Mouse (Mus musculus) embryonic stem cell, embryonic (primary cell): ENCODE measurements at regions not wholly inside any gene's neighbourhood (a gene's known extent, or its start where the extent isn't known, plus 50 kb on each side); places are given as distances from the start of the nearest gene placed in this dataset.

Experiments used
- CTCF ChIA-PET, 4 experiments: fragments of 300-600 bp in 2 of 4; fragments of 350-600 bp in 2 of 4; sonication (Branson Sonifier 250); formaldehyde crosslinking; loops; one replicate each; lab custom pipeline; 2022; ENCODE audit warnings: inconsistent platforms in 2 of 4; lab: Charles Lee
- POLR2A ChIA-PET, 4 experiments: fragments of 300-600 bp in 2 of 4; fragments of 350-600 bp in 2 of 4; sonication (Branson Sonifier 250); formaldehyde crosslinking; loops; one replicate each; lab custom pipeline; 2022; ENCODE audit warnings: antibody characterized with exemption in 4 of 4, inconsistent platforms in 1 of 4; lab: Charles Lee

GRCm38 (mm10) chr9:116384176-116385076, 209.3 kb upstream of the Tgfbr2 start:
- ChIA-PET CTCF (interaction anchor here (0.6 to 1.5 kb wide), 13 partner anchors 17 to 528 kb away, joined by 3 to 5 read pairs (median 3); no protein-coding TSS in a partner anchor), POLR2A (interaction anchor here in 3 of 4 experiments (0.5 to 0.7 kb wide), 4 partner anchors 22 to 446 kb away, joined by 3 to 4 read pairs (median 3); no protein-coding TSS in a partner anchor)

DNA sequence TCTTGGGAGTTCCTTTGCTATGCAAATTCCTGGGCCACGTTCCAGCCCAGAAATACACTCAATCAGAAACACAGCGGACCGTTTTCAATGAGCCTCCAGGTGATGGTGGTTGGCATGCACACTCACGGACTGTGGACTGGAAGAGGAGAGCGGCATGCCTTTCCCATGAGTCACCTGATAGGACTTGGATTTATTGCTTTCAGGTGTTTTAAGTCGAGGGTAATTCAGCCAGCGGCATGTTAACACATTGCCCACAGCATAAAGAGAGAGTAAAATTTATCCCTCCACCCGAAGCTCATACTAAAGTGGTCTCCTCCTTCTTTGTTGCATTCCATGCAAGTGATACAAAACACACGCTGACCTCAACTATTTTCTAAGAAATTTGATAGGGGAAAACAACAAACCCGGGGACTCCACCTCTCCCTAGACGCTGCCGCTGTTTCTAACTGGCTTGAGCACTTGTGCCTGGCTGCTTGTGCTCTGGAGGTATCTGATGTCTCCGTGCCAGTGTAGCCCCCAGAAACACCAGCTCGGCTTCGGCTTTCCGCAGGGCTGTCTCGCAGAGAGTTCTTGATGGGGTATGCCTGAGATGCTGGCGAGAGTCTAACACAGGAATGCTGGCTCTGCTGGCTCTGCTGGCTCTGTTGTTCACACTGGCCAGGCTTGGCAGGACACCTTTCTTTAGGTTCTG, 208.4 kb upstream of the Tgfbr2 start:
- POLR2A ChIA-PET = interaction anchor here in 3 of 4 experiments (0.5 to 1.4 kb wide), 4 partner anchors 19 to 445 kb away, joined by 3 read pairs; no protein-coding TSS in a partner anchor

GRCm38 (mm10) chr9:116377706-116378105, 202.5 kb upstream of the Tgfbr2 start:
- CTCF ChIA-PET = no interaction called here
- POLR2A ChIA-PET = no interaction called here

More for the DNA sequence above, 208.4 kb upstream of the Tgfbr2 start:
- CTCF ChIA-PET = interaction anchor here in 2 of 4 experiments (0.6 to 1.5 kb wide), 7 partner anchors 18 to 311 kb away, joined by 3 to 19 read pairs (median 3); no protein-coding TSS in a partner anchor

DNA sequence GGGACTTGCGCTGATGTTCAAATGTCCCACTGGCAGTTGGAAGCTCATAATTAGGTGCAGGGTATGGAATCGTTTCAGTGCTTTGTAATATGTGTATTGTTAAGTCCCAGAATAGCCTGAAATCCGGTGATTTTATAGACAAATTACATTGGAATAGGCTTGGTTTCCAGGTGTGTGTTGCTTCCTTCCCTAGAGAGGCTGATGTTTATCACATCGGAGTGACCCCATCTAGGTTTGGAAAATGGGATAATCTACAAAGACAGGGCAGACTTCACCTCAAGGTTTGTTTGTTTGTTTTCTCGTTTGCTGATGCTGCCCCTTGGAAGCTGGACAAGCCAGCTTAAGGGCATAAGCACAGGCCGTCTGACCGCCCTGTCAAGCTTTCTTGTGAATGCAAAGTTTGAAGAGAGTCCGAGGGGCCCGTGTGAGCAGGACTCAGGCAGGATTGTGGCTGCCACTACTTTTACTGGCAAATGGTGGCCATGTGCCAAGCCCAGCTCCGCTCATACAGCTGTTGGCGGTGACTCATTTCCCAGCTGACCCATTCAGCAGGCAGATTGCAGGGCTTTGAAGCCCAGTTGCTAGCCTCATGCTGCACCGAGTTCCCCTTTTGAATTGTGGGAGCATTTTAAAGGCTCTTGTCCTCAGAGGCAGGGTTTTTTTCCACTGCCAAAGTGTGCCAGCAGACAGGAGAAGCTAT, 200.6 kb upstream of the Tgfbr2 start:
- ChIA-PET CTCF (no interaction called here), POLR2A (no interaction called here)

DNA sequence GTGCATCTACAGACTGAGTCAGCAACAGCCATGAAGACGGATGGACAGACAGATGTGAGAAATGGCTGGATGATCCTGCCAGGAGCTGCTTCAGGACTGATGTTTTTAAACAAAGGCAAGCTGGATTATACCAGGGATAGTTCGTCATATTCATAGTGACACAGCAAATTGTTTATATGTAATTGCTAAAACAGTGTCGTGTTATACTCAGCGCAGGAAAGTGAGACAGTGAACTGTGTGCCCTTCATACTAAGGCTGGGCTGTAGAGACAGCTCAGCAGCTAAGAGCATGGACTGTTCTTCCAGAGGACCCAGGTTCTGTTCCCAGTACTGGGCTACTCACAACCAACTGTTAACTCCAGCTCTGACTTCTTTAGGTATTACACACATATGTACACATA, 199.2 kb upstream of the Tgfbr2 start:
- CTCF ChIA-PET = no interaction called here
- POLR2A ChIA-PET = no interaction called here

DNA sequence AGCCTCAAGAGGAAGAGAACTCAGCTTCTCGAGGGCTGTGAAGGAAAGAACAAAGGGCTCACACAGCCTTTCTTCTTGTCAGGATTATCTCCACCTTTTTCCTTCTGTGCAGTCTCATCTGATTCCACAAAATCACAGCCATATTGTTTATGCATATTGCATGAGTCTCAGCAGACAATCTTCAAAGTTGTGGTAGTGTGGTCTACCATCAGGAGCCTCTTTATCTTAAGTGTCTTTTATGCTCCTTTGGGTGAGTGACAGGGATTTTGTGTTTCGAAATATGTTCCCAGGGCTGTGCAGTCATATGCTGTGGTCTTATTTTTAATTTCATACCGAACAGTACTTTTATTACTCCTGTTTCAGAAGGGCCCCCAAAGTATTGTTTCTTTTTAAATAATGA, 198.2 kb upstream of the Tgfbr2 start:
- CTCF ChIA-PET = no interaction called here

GRCm38 (mm10) chr9:116369059-116369718, 194.0 kb upstream of the Tgfbr2 start:
- POLR2A ChIA-PET = no interaction called here

More for the DNA sequence above, 198.2 kb upstream of the Tgfbr2 start:
- POLR2A ChIA-PET = no interaction called here

DNA sequence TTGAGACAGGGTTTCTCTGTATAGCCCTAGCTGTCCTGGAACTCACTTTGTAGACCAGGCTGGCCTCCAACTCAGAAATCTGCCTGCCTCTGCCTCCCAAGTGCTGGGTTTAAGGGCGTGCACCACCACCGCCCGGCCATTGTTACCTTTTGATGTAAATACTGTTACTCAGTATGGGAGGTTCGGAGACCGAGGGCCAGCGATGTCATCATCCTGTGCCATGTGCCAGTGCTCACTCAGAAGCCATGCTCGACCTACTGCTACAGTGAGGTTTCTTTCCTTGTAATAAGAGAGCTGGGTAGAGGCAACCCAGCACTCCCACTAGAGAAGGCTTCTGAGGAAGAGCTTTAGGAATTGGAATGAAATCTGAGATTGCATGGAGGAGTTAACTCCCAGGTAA, 191.6 kb upstream of the Tgfbr2 start:
- ChIA-PET CTCF (interaction anchor here in 1 of 4 experiments (0.5 kb wide), 1 partner anchor 412 kb away, joined by 3 read pairs; no protein-coding TSS in a partner anchor), POLR2A (no interaction called here)

More at GRCm38 (mm10) chr9:116369059-116369718, 194.0 kb upstream of the Tgfbr2 start:
- CTCF ChIA-PET = no interaction called here

DNA sequence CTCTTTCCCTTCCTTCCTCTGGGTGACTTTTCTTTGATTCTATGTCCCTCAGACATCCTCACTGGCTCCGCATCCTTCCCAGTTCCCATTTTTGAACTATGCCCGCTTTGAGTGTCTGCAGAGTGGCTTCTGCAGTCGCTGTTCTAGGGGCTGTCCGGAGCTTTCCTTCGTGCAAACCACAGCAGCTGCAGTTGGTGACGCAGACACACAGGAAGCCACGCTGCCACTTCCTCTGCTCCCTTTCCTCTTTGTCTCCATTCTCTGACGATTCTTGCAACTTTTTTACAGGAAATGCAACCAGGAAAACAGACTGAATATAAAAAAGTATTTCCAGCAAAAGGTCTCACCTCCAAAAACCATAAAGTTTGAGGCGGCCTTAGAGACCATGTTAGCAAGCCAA, 191.0 kb upstream of the Tgfbr2 start:
- CTCF ChIA-PET = no interaction called here
- POLR2A ChIA-PET = interaction anchor here in 1 of 4 experiments (0.6 kb wide), 1 partner anchor 54 kb away, joined by 4 read pairs; no protein-coding TSS in a partner anchor

DNA sequence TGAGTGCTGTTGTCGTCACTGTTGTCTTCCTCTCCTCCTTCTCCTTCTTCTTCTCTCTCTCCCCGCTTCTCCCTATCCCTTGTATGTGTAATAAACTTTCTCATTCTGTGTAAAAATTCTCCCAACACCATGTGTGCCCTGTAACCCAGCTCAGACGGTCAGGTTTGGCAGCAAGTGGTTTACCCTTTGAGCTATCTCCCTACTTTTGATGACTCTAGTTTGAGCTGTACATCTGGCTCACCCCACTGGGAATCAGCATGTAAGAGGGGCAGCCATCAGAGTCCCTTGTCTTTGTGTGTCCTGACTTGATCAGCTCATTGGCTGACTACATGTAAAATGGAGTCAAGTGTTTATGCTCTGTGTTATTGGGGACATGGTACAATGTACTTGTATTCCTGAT, 190.5 kb upstream of the Tgfbr2 start:
- POLR2A ChIA-PET = interaction anchor here in 1 of 4 experiments (0.6 kb wide), 2 partner anchors 54 to 480 kb away, joined by 3 to 4 read pairs; no protein-coding TSS in a partner anchor
- CTCF ChIA-PET = no interaction called here

DNA sequence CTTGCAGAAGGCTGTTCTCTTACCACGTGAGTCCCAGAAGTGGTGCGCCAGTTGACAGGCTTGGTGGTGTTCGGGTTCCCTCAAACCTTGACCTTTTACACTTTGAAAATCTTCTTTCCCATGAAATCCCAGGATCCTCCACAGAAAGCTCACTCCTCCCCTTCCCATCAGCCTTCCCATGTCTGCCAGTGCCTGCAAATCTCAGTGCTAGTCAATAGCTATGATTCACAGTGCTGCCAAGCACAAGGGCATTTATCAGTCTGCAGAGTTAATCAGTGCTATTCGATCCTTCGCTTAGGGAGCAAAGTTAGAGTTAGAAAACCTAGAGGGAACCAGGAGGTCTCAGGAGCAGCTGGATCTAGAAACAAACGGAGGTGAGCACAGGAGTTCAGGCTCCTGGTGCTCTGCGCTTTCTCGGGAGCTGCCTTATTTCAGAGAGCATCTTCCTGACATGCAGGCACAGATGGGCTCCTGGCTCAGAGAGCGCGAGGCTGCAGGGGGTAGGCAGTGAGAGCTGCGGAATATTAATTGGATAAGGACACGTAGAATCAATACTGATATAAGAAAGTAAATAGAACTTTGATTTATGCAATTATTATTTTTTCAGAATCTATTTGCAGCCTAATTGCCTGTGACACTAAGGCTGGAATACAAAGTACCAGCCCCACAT, 190.0 kb upstream of the Tgfbr2 start:
- ChIA-PET POLR2A (interaction anchor here in 1 of 4 experiments (0.6 to 1.2 kb wide), 2 partner anchors 18 to 480 kb away, joined by 3 read pairs; no protein-coding TSS in a partner anchor), CTCF (no interaction called here)

DNA sequence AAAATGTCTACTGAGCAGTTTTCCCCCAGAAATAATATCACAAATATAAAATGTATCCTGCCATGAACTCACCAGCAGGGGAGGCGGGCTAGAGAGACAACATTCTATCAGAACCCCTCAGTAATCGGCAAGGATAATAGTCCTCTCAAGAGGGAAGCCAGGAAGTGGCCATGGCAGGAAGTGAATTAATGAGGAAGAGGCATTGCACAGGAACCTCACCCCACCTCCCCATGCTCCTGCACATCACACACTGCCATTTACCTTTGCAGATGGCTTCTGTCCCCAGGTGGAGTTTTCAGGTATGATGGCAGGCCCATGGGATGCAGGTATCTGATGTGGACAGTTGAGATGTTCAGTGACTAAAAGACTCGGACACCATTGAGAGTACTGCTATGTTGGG, 185.9 kb upstream of the Tgfbr2 start:
- CTCF ChIA-PET = no interaction called here
- POLR2A ChIA-PET = no interaction called here

GRCm38 (mm10) chr9:116354056-116354732, 179.0 kb upstream of the Tgfbr2 start:
- ChIA-PET CTCF (no interaction called here), POLR2A (interaction anchor here in 1 of 4 experiments (1.2 kb wide), 1 partner anchor 16 kb away, joined by 3 read pairs; no protein-coding TSS in a partner anchor)

- POLR2A ChIA-PET = interaction anchor here in 1 of 4 experiments (1.2 kb wide), 1 partner anchor 15 kb away, joined by 3 read pairs; no protein-coding TSS in a partner anchor
- CTCF ChIA-PET = interaction anchor here in 1 of 4 experiments (0.6 kb wide), 1 partner anchor 32 kb away, joined by 4 read pairs; no protein-coding TSS in a partner anchor
Measured at GRCm38 (mm10) chr9:116352801-116353494, 177.8 kb upstream of the Tgfbr2 start.

DNA sequence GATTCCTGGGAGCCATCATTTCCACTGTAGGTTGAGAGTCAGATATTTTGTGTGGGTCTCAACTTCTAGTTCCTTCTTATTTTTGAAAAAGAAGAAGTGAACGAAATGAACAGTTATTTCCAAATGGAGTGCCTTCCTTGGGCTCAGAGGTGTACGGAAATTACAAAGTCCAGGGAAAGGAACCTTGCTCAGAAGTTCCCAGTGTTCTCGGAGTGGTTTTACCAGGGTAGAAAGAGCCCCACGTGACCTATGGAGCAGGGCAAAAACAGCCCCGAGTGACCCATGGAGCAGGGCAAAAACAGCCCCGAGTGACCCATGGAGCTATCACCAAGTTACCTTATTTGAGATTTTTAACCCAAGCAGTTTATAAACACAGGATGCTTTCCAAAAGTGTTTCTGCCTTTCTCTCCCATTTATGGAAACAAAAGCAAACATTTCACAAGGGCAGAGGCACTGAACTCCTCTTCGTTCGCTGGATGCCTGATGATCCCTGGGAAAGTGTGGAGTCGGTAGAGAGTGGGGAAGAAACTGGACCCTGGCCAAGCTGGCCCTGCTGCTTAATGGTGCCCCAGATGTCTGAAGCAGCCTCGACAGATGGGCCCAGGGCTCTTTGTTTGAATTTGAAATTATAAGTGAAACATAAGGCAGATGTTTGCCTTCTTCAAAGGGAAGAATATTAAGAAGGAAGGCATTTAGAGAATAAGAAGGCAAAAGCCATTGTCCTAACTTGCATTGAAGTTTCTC, 175.8 kb upstream of the Tgfbr2 start:
- POLR2A ChIA-PET = no interaction called here
- CTCF ChIA-PET = no interaction called here

DNA sequence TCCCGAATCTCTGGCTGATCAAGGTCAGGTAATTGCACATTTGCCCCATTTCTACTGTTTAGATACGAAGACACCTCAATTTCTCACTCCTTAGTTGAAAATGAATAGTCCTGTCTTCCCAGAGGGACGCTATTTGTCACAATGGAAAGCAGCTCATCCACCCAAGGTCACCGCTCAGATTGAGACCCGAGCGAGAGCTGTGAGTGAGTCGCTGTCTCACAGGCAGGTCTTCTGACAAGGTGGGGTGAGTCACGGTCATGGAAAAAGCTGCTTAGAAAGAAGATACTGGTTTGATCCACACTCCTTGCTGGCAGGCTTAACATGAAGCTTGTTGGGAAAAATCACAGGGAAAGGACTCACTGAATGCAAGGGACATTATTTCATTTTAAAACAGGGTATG, 171.9 kb upstream of the Tgfbr2 start:
- ChIA-PET POLR2A (interaction anchor here in 3 of 4 experiments (0.7 to 1.8 kb wide), 5 partner anchors 11 to 765 kb away, joined by 3 to 4 read pairs (median 3); no protein-coding TSS in a partner anchor), CTCF (interaction anchor here in 1 of 4 experiments (0.7 to 0.8 kb wide), 2 partner anchors 10 to 37 kb away, joined by 3 read pairs; no protein-coding TSS in a partner anchor)
